Mouse (Mus musculus): ENCODE data around the gene Grik4.

Grik4 gene

GRCm38 (mm10) chr9:42859959-42860794 is 84.1 kb downstream of the Grik4 start:
- DNase-seq = no peak

GRCm38 (mm10) chr9:42858998-42859690 is 85.1 kb downstream of the Grik4 start:
- DNase-seq = no peak

- no peak for DNase-seq
Measured at GRCm38 (mm10) chr9:42858576-42858975, 85.7 kb downstream of the Grik4 start.

GRCm38 (mm10) chr9:42857756-42858155 is 86.5 kb downstream of the Grik4 start:
- no peak for DNase-seq

GRCm38 (mm10) chr9:42853077-42853476 is 91.2 kb downstream of the Grik4 start:
- no peak for DNase-seq

GRCm38 (mm10) chr9:42850063-42850462 is 94.2 kb downstream of the Grik4 start:
- no peak for DNase-seq

- DNase-seq = no peak
Measured at GRCm38 (mm10) chr9:42848061-42848460, 96.2 kb downstream of the Grik4 start.

GRCm38 (mm10) chr9:42846676-42847425 is 97.4 kb downstream of the Grik4 start:
- DNase-seq = peak; percentile 20

GRCm38 (mm10) chr9:42846139-42846538 is 98.2 kb downstream of the Grik4 start:
- no peak for DNase-seq

- no peak for DNase-seq
Measured at GRCm38 (mm10) chr9:42844301-42844700, 100.0 kb downstream of the Grik4 start.

- DNase-seq = no peak
Measured at GRCm38 (mm10) chr9:42838299-42838698, 106.0 kb downstream of the Grik4 start.

GRCm38 (mm10) chr9:42837498-42837897 is 106.8 kb downstream of the Grik4 start:
- DNase-seq = no peak

GRCm38 (mm10) chr9:42831558-42831957 is 112.7 kb downstream of the Grik4 start:
- DNase-seq = no peak

- DNase-seq = no peak
Measured at GRCm38 (mm10) chr9:42819247-42819646, 125.0 kb downstream of the Grik4 start.

GRCm38 (mm10) chr9:42816815-42817214 is 127.5 kb downstream of the Grik4 start:
- DNase-seq = no peak

GRCm38 (mm10) chr9:42809146-42809545 is 135.1 kb downstream of the Grik4 start:
- no peak for DNase-seq

GRCm38 (mm10) chr9:42808394-42808793 is 135.9 kb downstream of the Grik4 start:
- no peak for DNase-seq

- DNase-seq = no peak
Measured at GRCm38 (mm10) chr9:42803061-42803491, 141.2 kb downstream of the Grik4 start.

- DNase-seq = no peak
Measured at GRCm38 (mm10) chr9:42801929-42802328, 142.4 kb downstream of the Grik4 start.

GRCm38 (mm10) chr9:42800138-42800537 is 144.2 kb downstream of the Grik4 start:
- DNase-seq = no peak

GRCm38 (mm10) chr9:42799694-42800093 is 144.6 kb downstream of the Grik4 start:
- no peak for DNase-seq

GRCm38 (mm10) chr9:42799242-42799641 is 145.1 kb downstream of the Grik4 start:
- peak; percentile 62 for DNase-seq

- no peak for DNase-seq
Measured at GRCm38 (mm10) chr9:42798280-42798679, 146.0 kb downstream of the Grik4 start.

All from right cerebral cortex, postnatal 4 days (tissue).